Mouse (Mus musculus): ENCODE measurements around the gene 1700007K13Rik.

DNA sequence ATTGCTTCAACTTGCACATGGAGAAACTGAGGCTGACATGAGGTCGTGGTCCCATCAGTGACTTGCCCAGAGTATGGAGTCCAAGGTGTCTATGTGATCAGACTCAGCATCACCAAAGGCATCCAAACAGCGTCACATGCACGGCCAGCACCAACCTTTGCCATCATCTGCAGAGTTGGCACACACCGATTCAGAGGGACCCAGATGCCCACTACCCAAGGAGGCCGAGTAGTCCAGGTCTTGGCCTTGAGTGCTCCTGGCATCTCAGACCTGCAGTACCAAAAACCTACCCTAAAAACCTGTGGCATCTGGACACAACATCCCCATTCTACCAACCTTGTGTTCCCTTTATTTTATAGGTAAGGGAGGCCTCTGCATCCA, 51.4 kb downstream of the 1700007K13Rik start:
- no peak for TF ChIP-seq POLR2A (IDR thresholded peaks at IDR 0.05; ENCODE audit: insufficient read length, low read depth)
- TF ChIP-seq MYOD1 (IDR thresholded peaks at IDR 0.05; ENCODE audit: control insufficient read depth in 1 of 3, insufficient read length in 2 of 3, low read depth in 2 of 3): no peak
- no peak for TF ChIP-seq POLR2AphosphoS2 (IDR thresholded peaks at IDR 0.05; ENCODE audit: insufficient read length, low read depth)
- no peak for TF ChIP-seq TCF12 (IDR thresholded peaks at IDR 0.05; ENCODE audit: insufficient read depth, poor library complexity, severe bottlenecking)
- TF ChIP-seq USF1 (IDR thresholded peaks at IDR 0.05; ENCODE audit: low read depth): no peak
- TF ChIP-seq E2F4 (IDR thresholded peaks at IDR 0.05; ENCODE audit: insufficient read depth): no peak
- no peak for TF ChIP-seq SRF (IDR thresholded peaks at IDR 0.05; ENCODE audit: control insufficient read depth, insufficient read length, low read depth)
